In the genomic region with DNA sequence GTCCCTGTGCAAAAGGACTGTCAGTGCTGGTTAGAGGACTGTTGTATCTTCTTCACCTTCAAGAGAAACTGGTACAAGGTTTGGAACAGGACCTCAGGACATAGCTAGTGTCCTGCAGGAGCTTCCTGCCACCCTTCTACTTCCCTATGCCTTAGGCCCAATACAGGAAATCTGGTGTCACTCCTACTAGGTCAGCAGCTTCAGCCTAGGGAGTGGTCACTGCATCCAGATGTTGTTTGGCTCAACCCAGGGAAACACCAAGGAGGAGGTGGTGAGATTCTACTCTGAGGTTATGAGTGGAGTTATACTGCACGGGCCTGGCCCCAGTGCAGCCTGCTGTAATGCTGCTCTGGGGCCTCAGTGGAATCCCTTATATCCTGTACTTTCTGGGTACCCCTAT, we compare ENCODE assay signal across 21 mouse cellular contexts.
"Had no signal": no experiment of that assay in that cellular context is flagged by ENCODE, and none has a peak within 500 bp of the region (broad histone marks: within the 10 kb centered on the region; RNA-seq: fewer than 3 reads in every experiment).

No protein-coding gene starts in this region.

- H3K4me2 ChIP-seq: liver, embryonic 15.5 days; lung, embryonic 15.5 days; midbrain, embryonic 13.5 days; neural tube, embryonic 13.5 days; neural tube, embryonic 15.5 days; stomach, embryonic 15.5 days had no signal

- H3K4me3 ChIP-seq: liver, embryonic 15.5 days; lung, embryonic 15.5 days; midbrain, embryonic 10.5 days; midbrain, embryonic 13.5 days; myocyte; neural tube, embryonic 13.5 days; neural tube, embryonic 15.5 days; stomach, embryonic 15.5 days had no signal

- DNase-seq: liver, postnatal 0 days; lung, adult 2 months; lung, postnatal 14 days; lung, postnatal 36 days; retina, postnatal 1 day; right cerebral cortex, adult 18-20 months; right cerebral cortex, postnatal 25 days; right cerebral cortex, postnatal 4 days; thymus, adult 2 months; thymus, postnatal 25 days; thymus, postnatal 4 days had no signal

- H3K9me3 ChIP-seq: liver, embryonic 15.5 days; lung, embryonic 15.5 days; midbrain, embryonic 10.5 days; midbrain, embryonic 13.5 days; neural tube, embryonic 13.5 days; neural tube, embryonic 15.5 days; stomach, embryonic 15.5 days had no signal

- H3K27me3 ChIP-seq: liver, embryonic 15.5 days; lung, embryonic 15.5 days; midbrain, embryonic 13.5 days; neural tube, embryonic 13.5 days; neural tube, embryonic 15.5 days; stomach, embryonic 15.5 days had no signal

- H3K9ac ChIP-seq: liver, embryonic 15.5 days; liver, postnatal 0 days; lung, embryonic 15.5 days; midbrain, embryonic 13.5 days; neural tube, embryonic 13.5 days; neural tube, embryonic 15.5 days; stomach, embryonic 15.5 days had no signal

- ATAC-seq: liver, postnatal 0 days; lung, postnatal 0 days; midbrain, embryonic 13.5 days; midbrain, embryonic 16.5 days had no signal

- H3K27ac ChIP-seq: liver, embryonic 15.5 days; lung, embryonic 15.5 days; midbrain, embryonic 10.5 days; midbrain, embryonic 13.5 days; neural tube, embryonic 13.5 days; neural tube, embryonic 15.5 days had no signal

- H3K36me3 ChIP-seq: liver, embryonic 15.5 days; lung, embryonic 15.5 days; midbrain, embryonic 10.5 days; midbrain, embryonic 13.5 days; neural tube, embryonic 13.5 days; neural tube, embryonic 15.5 days; stomach, embryonic 15.5 days had no signal
